Comparison of ENCODE assay signal across 22 mouse cellular contexts in the genomic region with DNA sequence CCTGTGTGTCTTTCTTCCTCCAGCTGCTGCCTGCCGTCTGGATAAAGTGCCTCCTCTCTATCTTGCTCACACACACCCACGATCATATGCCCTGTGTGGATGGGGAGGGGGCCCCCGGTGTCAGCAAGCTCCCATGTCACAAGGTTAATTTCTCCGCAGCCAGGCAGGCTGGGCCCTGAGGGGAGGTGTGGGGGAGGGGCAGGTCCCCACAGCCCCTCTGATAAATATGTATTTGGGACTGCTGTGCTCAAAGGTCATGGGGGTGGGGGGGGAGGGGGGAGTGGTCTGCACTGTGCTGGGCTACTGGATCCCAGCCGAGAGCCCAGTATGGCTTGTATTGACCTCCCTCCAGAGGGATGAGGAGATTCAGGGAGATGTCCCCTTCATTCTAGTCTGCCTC. TPM values are rescaled to one million over a fixed set of nuclear protein-coding genes. Genes with fewer than 3 reads are reported as not detected.
DNase-seq lines count a peak whose midpoint lies in the region; ATAC-seq and TF ChIP-seq lines count a peak whose summit lies in the region.
"Had no signal": no experiment of that assay in that cellular context is flagged by ENCODE, and none has a peak within 500 bp of the region (broad histone marks: within the 10 kb centered on the region; RNA-seq: fewer than 3 reads in every experiment).

No protein-coding gene starts in this region.

- no peak for TF ChIP-seq CTCF in midbrain, postnatal 0 days (IDR thresholded peaks at IDR 0.05)

- WGBS in midbrain, embryonic 10.5 days, result 54% methylated on average over 5 of the region's 5 CpGs
- 12% methylated on average over 5 of the region's 5 CpGs for WGBS in midbrain, postnatal 0 days
- 12% methylated on average over 5 of the region's 5 CpGs for WGBS in hindbrain, embryonic 14.5 days
- 12% methylated on average over 5 of the region's 5 CpGs for WGBS in midbrain, embryonic 14.5 days
- 37% methylated on average over 5 of the region's 5 CpGs for WGBS in intestine, embryonic 16.5 days

- H3K9ac ChIP-seq in midbrain, postnatal 0 days (replicated peaks; ENCODE audit: low read length, poor library complexity, severe bottlenecking), result no peak overlapping the region
- H3K9ac ChIP-seq in hindbrain, embryonic 14.5 days, result no peak overlapping the region
- H3K9ac ChIP-seq in midbrain, embryonic 14.5 days (replicated peaks; ENCODE audit: low read length), result 0 out of 2 replicates have a peak overlapping the region, but pooled peaks have one; percentile 37
- H3K9ac ChIP-seq in intestine, embryonic 16.5 days (ENCODE audit: low read depth, low read length), result no peak overlapping the region
- H3K9ac ChIP-seq: embryonic facial prominence, embryonic 15.5 days; heart, embryonic 12.5 days had no signal

- H3K4me3 ChIP-seq in midbrain, embryonic 10.5 days, result peak overlapping the region; percentile 1; the same call in 1 of the 2 replicates
- H3K4me3 ChIP-seq in midbrain, postnatal 0 days (ENCODE audit: low read depth, low read length), result no peak overlapping the region
- no peak overlapping the region for H3K4me3 ChIP-seq in hindbrain, embryonic 14.5 days (replicated peaks; ENCODE audit: low read length)
- no peak overlapping the region for H3K4me3 ChIP-seq in midbrain, embryonic 14.5 days (replicated peaks; ENCODE audit: low read depth, low read length)
- no peak overlapping the region for H3K4me3 ChIP-seq in intestine, embryonic 16.5 days (ENCODE audit: low read length)
- H3K4me3 ChIP-seq: embryonic facial prominence, embryonic 15.5 days; heart, embryonic 12.5 days; left cerebral cortex, adult 2 months had no signal

- DNase-seq in midbrain, embryonic 10.5 days (ENCODE audit: low spot score), result no peak
- no peak for DNase-seq in midbrain, postnatal 0 days (ENCODE audit: low spot score)
- DNase-seq in hindbrain, embryonic 14.5 days (ENCODE audit: low spot score), result no peak
- DNase-seq in midbrain, embryonic 14.5 days, result no peak
- peak; percentile 49 for DNase-seq in retina, embryonic 14.5 days (ENCODE audit: low spot score)
- DNase-seq in frontal cortex, postnatal 25 days (ENCODE audit: low spot score in 2 of 2), result no peak
- DNase-seq: adrenal gland, adult 2 months; cerebellum, adult 9-11 months; gastrocnemius, postnatal 10 days; heart, adult 11 months; heart, postnatal 14 days; kidney, adult 9 months; kidney, postnatal 25 days; left cerebral cortex, postnatal 4 days; lung, adult 2 months; thymus, postnatal 36 days had no signal

- no peaks in the 10 kb centered on the region for H3K9me3 ChIP-seq in midbrain, embryonic 10.5 days (replicated peaks)
- H3K9me3 ChIP-seq in midbrain, postnatal 0 days (ENCODE audit: low read length), result no peaks in the 10 kb centered on the region
- H3K9me3 ChIP-seq in hindbrain, embryonic 14.5 days (ENCODE audit: control insufficient read depth, low read length), result no peaks in the 10 kb centered on the region
- no peaks in the 10 kb centered on the region for H3K9me3 ChIP-seq in midbrain, embryonic 14.5 days (ENCODE audit: control insufficient read depth, low read length)
- no peaks in the 10 kb centered on the region for H3K9me3 ChIP-seq in intestine, embryonic 16.5 days (ENCODE audit: control insufficient read depth, low read length)
- H3K9me3 ChIP-seq: embryonic facial prominence, embryonic 15.5 days; heart, embryonic 12.5 days had no signal

- H3K27ac ChIP-seq in midbrain, embryonic 10.5 days (replicated peaks), result peak overlapping the region; percentile 71
- H3K27ac ChIP-seq in midbrain, postnatal 0 days (ENCODE audit: low read depth, low read length), result no peak overlapping the region
- H3K27ac ChIP-seq in hindbrain, embryonic 14.5 days, result peak overlapping the region; percentile 61
- peak overlapping the region; percentile 99 for H3K27ac ChIP-seq in midbrain, embryonic 14.5 days (replicated peaks; ENCODE audit: low read depth, low read length)
- no peak overlapping the region for H3K27ac ChIP-seq in intestine, embryonic 16.5 days (ENCODE audit: low read length)
- H3K27ac ChIP-seq: embryonic facial prominence, embryonic 15.5 days; left cerebral cortex, adult 2 months had no signal

- ATAC-seq in midbrain, postnatal 0 days (ENCODE audit: low FRiP score), result no peak
- ATAC-seq in hindbrain, embryonic 14.5 days (ENCODE audit: low FRiP score), result no peak
- no peak for ATAC-seq in midbrain, embryonic 14.5 days (ENCODE audit: low FRiP score, low TSS enrichment)
- ATAC-seq in megakaryocyte-erythroid progenitor cell, adult 5-6 weeks (replicated peaks; ENCODE audit: low FRiP score, low TSS enrichment, poor library complexity, severe bottlenecking), result no peak
- ATAC-seq in intestine, embryonic 16.5 days, result no peak

- H3K4me2 ChIP-seq in midbrain, postnatal 0 days (ENCODE audit: low read depth, low read length, poor library complexity, severe bottlenecking), result no peak overlapping the region
- H3K4me2 ChIP-seq in hindbrain, embryonic 14.5 days (replicated peaks), result peak overlapping the region; percentile 76
- peak overlapping the region; percentile 92; the same call in 1 of the 2 replicates for H3K4me2 ChIP-seq in midbrain, embryonic 14.5 days (ENCODE audit: low read length)
- no peak overlapping the region for H3K4me2 ChIP-seq in intestine, embryonic 16.5 days (ENCODE audit: low read depth, low read length)
- H3K4me2 ChIP-seq: embryonic facial prominence, embryonic 15.5 days; heart, embryonic 12.5 days; liver, embryonic 11.5 days had no signal

- no peaks in the 10 kb centered on the region for H3K36me3 ChIP-seq in midbrain, embryonic 10.5 days
- no peaks in the 10 kb centered on the region for H3K36me3 ChIP-seq in midbrain, postnatal 0 days (ENCODE audit: insufficient read depth, low read length)
- no peaks in the 10 kb centered on the region for H3K36me3 ChIP-seq in hindbrain, embryonic 14.5 days (replicated peaks; ENCODE audit: control insufficient read depth, insufficient read depth)
- H3K36me3 ChIP-seq in midbrain, embryonic 14.5 days (ENCODE audit: control insufficient read depth, insufficient read depth, low read length), result no peaks in the 10 kb centered on the region
- H3K36me3 ChIP-seq in intestine, embryonic 16.5 days (ENCODE audit: control insufficient read depth, insufficient read depth, low read length), result no peaks in the 10 kb centered on the region
- H3K36me3 ChIP-seq: embryonic facial prominence, embryonic 15.5 days; heart, embryonic 12.5 days had no signal

- peaks cover 67% of the 10 kb centered on the region for H3K27me3 ChIP-seq in midbrain, embryonic 10.5 days (ENCODE audit: low read depth, poor library complexity, severe bottlenecking)
- H3K27me3 ChIP-seq in midbrain, postnatal 0 days (ENCODE audit: insufficient read depth, low read length), result no peaks in the 10 kb centered on the region
- no peaks in the 10 kb centered on the region for H3K27me3 ChIP-seq in hindbrain, embryonic 14.5 days (ENCODE audit: control insufficient read depth, insufficient read depth, low read length)
- H3K27me3 ChIP-seq in midbrain, embryonic 14.5 days (ENCODE audit: control insufficient read depth, insufficient read depth, low read length), result no peaks in the 10 kb centered on the region
- peaks cover 14% of the 10 kb centered on the region for H3K27me3 ChIP-seq in intestine, embryonic 16.5 days (replicated peaks; ENCODE audit: control insufficient read depth, insufficient read depth, low read length)

- peaks cover 68% of the 10 kb centered on the region for H3K4me1 ChIP-seq in midbrain, embryonic 10.5 days
- H3K4me1 ChIP-seq in midbrain, postnatal 0 days (ENCODE audit: insufficient read depth, low read length), result peaks cover 11% of the 10 kb centered on the region
- H3K4me1 ChIP-seq in hindbrain, embryonic 14.5 days (replicated peaks; ENCODE audit: control insufficient read depth, insufficient read depth, low read length), result peaks cover 51% of the 10 kb centered on the region
- peaks cover 52% of the 10 kb centered on the region for H3K4me1 ChIP-seq in midbrain, embryonic 14.5 days (ENCODE audit: control insufficient read depth, insufficient read depth, low read length)
- H3K4me1 ChIP-seq in intestine, embryonic 16.5 days (ENCODE audit: control insufficient read depth, insufficient read depth, low read length), result no peaks in the 10 kb centered on the region
- H3K4me1 ChIP-seq: embryonic facial prominence, embryonic 15.5 days; heart, embryonic 12.5 days had no signal

RNA-seq across cellular contexts. Expression of a gene that starts 6.9 kb away (rescaled TPM):
- polyA plus RNA-seq in midbrain, embryonic 10.5 days (2016; fragmentation: Nextera tagmentation; extraction: Ambion mirVana), result 13.6 and 26.5 TPM in 2 replicates
- total RNA-seq in midbrain, postnatal 0 days (2014; rRNA removed), result 7.6 and 9.0 TPM in 2 replicates
- 28.9 and 35.9 TPM in 2 replicates for polyA plus RNA-seq in midbrain, postnatal 0 days (2015; fragmentation: Nextera tagmentation; extraction: Ambion mirVana)
- polyA plus RNA-seq in hindbrain, embryonic 14.5 days (2014; fragmentation: Nextera tagmentation; extraction: Ambion mirVana), result 31.8 and 32.5 TPM in 2 replicates
- 40.6 and 46.7 TPM in 2 replicates for polyA plus RNA-seq in midbrain, embryonic 14.5 days (2014; fragmentation: Nextera tagmentation; extraction: Ambion mirVana)
- total RNA-seq in megakaryocyte-erythroid progenitor cell, adult 5-6 weeks (2014; fragmentation: Nextera tagmentation), result 0.40 and 0.57 TPM in 2 replicates
- total RNA-seq in megakaryocyte-erythroid progenitor cell, adult 5-6 weeks (2017), result 0.91 TPM in 1 of 2 replicates, not detected in the other
- 1.0 and 1.2 TPM in 2 replicates for polyA plus RNA-seq in intestine, embryonic 16.5 days (2015; fragmentation: Nextera tagmentation; extraction: Ambion mirVana)

RNA-seq across cellular contexts. Expression of a gene that starts 47.7 kb away (rescaled TPM):
- polyA plus RNA-seq in midbrain, embryonic 10.5 days (2016; fragmentation: Nextera tagmentation; extraction: Ambion mirVana), result 8.4 TPM in 2 replicates
- 25.9 and 27.8 TPM in 2 replicates for total RNA-seq in midbrain, postnatal 0 days (2014; rRNA removed)
- polyA plus RNA-seq in midbrain, postnatal 0 days (2015; fragmentation: Nextera tagmentation; extraction: Ambion mirVana), result 17.7 and 18.7 TPM in 2 replicates
- polyA plus RNA-seq in hindbrain, embryonic 14.5 days (2014; fragmentation: Nextera tagmentation; extraction: Ambion mirVana), result 13.8 and 14.9 TPM in 2 replicates
- 15.7 and 15.9 TPM in 2 replicates for polyA plus RNA-seq in midbrain, embryonic 14.5 days (2014; fragmentation: Nextera tagmentation; extraction: Ambion mirVana)
- 16.0 and 24.9 TPM in 2 replicates for total RNA-seq in megakaryocyte-erythroid progenitor cell, adult 5-6 weeks (2014; fragmentation: Nextera tagmentation)
- total RNA-seq in megakaryocyte-erythroid progenitor cell, adult 5-6 weeks (2017), result 13.5 and 15.2 TPM in 2 replicates
- 11.3 and 11.9 TPM in 2 replicates for polyA plus RNA-seq in intestine, embryonic 16.5 days (2015; fragmentation: Nextera tagmentation; extraction: Ambion mirVana)

RNA-seq across cellular contexts. Expression of a gene that starts 48.6 kb away (rescaled TPM):
- polyA plus RNA-seq in midbrain, embryonic 10.5 days (2016; fragmentation: Nextera tagmentation; extraction: Ambion mirVana), result 2.7 and 2.8 TPM in 2 replicates
- total RNA-seq in midbrain, postnatal 0 days (2014; rRNA removed), result 8.1 and 9.5 TPM in 2 replicates
- polyA plus RNA-seq in midbrain, postnatal 0 days (2015; fragmentation: Nextera tagmentation; extraction: Ambion mirVana), result 0.94 and 1.0 TPM in 2 replicates
- 2.4 and 2.5 TPM in 2 replicates for polyA plus RNA-seq in hindbrain, embryonic 14.5 days (2014; fragmentation: Nextera tagmentation; extraction: Ambion mirVana)
- polyA plus RNA-seq in midbrain, embryonic 14.5 days (2014; fragmentation: Nextera tagmentation; extraction: Ambion mirVana), result 2.5 TPM in 2 replicates
- total RNA-seq in megakaryocyte-erythroid progenitor cell, adult 5-6 weeks (2014; fragmentation: Nextera tagmentation), result 18.8 and 20.3 TPM in 2 replicates
- total RNA-seq in megakaryocyte-erythroid progenitor cell, adult 5-6 weeks (2017), result 10.1 and 12.5 TPM in 2 replicates
- polyA plus RNA-seq in intestine, embryonic 16.5 days (2015; fragmentation: Nextera tagmentation; extraction: Ambion mirVana), result 1.9 and 2.3 TPM in 2 replicates

Comparison
In these comparisons a context has a peak if more than half of its experiments do, and no peak if none do; other contexts are left out.
1. H3K27ac ChIP-seq: peak in midbrain, embryonic 10.5 days (single experiment), hindbrain, embryonic 14.5 days (single experiment) and midbrain, embryonic 14.5 days (single experiment); none in midbrain, postnatal 0 days (single experiment) and intestine, embryonic 16.5 days (single experiment).
2. H3K4me2 ChIP-seq: peak in hindbrain, embryonic 14.5 days (single experiment) and midbrain, embryonic 14.5 days (single experiment); none in midbrain, postnatal 0 days (single experiment) and intestine, embryonic 16.5 days (single experiment).